Mouse (Mus musculus): ENCODE data around the gene Pim3.
"Not testable (repeated sequence)": the region's sequence is repeated elsewhere in the genome, so short reads cannot be mapped to it uniquely, and the experiment has no call there.

DNA sequence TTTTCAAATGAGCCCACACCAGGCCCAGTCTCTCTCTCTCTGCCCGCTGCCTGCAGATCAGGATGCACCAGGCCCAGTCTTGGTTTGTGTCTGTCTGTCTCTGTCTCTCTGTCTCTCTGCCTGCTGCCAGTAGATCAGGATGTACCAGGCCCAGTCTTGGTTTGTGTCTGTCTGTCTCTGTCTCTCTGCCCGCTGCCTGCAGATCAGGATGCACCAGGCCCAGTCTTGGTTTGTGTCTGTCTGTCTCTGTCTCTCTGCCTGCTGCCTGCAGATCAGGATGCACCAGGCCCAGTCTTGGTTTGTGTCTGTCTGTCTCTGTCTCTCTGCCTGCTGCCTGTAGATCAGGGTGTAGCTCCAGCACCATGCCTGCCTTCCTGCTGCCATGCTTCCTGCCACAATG, 48.1 kb upstream of the Pim3 start:
- not testable (repeated sequence) for TF ChIP-seq CTCF (conservative IDR thresholded peaks at IDR 0.05 in 1 of 2, IDR thresholded peaks at IDR 0.05 in 1 of 2; ENCODE audit: low read depth in 2 of 2, low read length in 2 of 2); NRF1 (IDR thresholded peaks at IDR 0.05; ENCODE audit: low read depth, low read length); TBP (conservative IDR thresholded peaks at IDR 0.05; ENCODE audit: low read depth, low read length); ZC3H11A (IDR thresholded peaks at IDR 0.05; ENCODE audit: low read depth, low read length); POLR2A (IDR thresholded peaks at IDR 0.05; ENCODE audit: low read depth, low read length); MAX (IDR thresholded peaks at IDR 0.05; ENCODE audit: low read length); EP300 (IDR thresholded peaks at IDR 0.05; ENCODE audit: low read length); CHD2 (IDR thresholded peaks at IDR 0.05; ENCODE audit: low read length); CHD1 (IDR thresholded peaks at IDR 0.05; ENCODE audit: low read depth, low read length); MXI1 (IDR thresholded peaks at IDR 0.05; ENCODE audit: low read depth, low read length); ELF1 (IDR thresholded peaks at IDR 0.05; ENCODE audit: low read depth, low read length); USF2 (conservative IDR thresholded peaks at IDR 0.05; ENCODE audit: low read depth, low read length); MAZ (IDR thresholded peaks at IDR 0.05; ENCODE audit: low read depth, low read length); HCFC1 (IDR thresholded peaks at IDR 0.05; ENCODE audit: low read depth, low read length)

Measured in CH12.LX (cell line).